Mouse (Mus musculus): ENCODE results near the gene Cdc26. TPM values are rescaled to one million over a fixed set of nuclear protein-coding genes. Genes with fewer than 3 reads are reported as not detected.

The Cdc26 gene
- total RNA-seq (2012; rRNA removed) (78.2 and 103 TPM in 2 replicates), total RNA-seq (2014; rRNA removed) (256 and 258 TPM in 2 replicates), polyA plus RNA-seq (2012; ENCODE audit: insufficient read length, low read depth) (105 and 125 TPM in 2 replicates)

DNA sequence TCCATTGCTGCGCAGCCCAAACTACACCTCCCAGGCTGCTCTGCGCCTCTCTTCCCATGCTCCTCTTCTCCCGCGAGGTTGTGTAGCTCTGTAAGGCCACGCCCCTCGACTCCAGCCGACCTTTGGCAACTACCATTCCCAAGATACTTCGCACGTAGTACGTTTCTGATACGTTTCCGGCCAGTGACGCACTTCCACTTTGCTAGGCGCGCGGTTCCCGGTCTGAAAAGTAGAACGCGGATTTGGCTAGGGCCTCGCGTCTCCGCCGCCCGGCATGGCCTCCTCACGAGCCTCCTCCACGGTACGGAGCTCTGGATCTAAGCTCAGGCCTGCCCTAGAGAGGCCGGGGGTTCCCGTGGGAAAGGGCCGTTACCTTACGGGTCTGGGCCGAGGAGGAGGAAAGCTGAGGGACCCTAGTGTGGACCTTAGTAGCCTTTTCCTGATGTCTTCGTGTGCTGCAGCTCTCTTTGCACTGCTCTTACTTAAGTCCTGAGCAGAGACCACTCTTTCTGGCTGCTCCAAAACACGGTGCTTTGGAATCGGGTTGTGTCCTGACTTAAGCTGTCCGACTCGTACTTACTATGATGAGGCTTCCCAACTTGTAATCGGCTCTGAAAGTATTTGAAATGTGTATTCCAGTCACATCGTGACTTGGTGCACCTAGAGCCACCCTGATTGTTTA, at the start of gene Cdc26, which contains the start of gene Prpf4:
Gene Cdc26, minus strand, starts transcription at position 42 of the 682 bp plus-strand sequence.
Gene Prpf4, plus strand, starts transcription at position 197 of the 682 bp plus-strand sequence.
- in situ Hi-C loops (cut with MboI; ENCODE audit: low pct_ligation_motif_present, low pct_unique_long_range_greater_than_20kb, low sequenced_read_pairs), result loop anchor here (10.0 kb wide), 1 partner anchor 96 kb away; the partner anchor contains the start of gene Hdhd3
- Histone ChIP-seq H3K79me2 (replicated peaks; ENCODE audit: control insufficient read depth, extremely low read depth, insufficient read depth, poor library complexity, severe bottlenecking) (peaks cover 72% of the 10 kb centered on the region), H3K9ac (ENCODE audit: insufficient read depth, low read depth) (peak within 1 kb of the TSS; percentile 95), H3K27me3 (replicated peaks) (no peaks in the 10 kb centered on the region), H3K4me3 (replicated peaks in 1 of 3; ENCODE audit: low read depth in 2 of 3, low read length in 2 of 3, poor library complexity in 1 of 3) (peak within 1 kb of the TSS; percentile 77 to 99 (median 80)), H3K9me3 (replicated peaks; ENCODE audit: low read length) (no peaks in the 10 kb centered on the region), H3K4me2 (ENCODE audit: insufficient read depth, low read depth, poor library complexity, severe bottlenecking) (peak within 1 kb of the TSS; percentile 95), H3K4me1 (ENCODE audit: control insufficient read depth in 1 of 2, insufficient read depth in 2 of 2) (peaks cover 12 to 54% of the 10 kb centered on the region in 2 experiments), H3K27ac (ENCODE audit: insufficient read depth, low read depth) (peak within 1 kb of the TSS; percentile 66), H3K36me3 (replicated peaks in 1 of 2; ENCODE audit: control insufficient read depth in 1 of 2, insufficient read depth in 1 of 2, low read length in 1 of 2) (peaks cover 24 to 54% of the 10 kb centered on the region in 2 experiments)
- TF ChIP-seq NELFE (IDR thresholded peaks at IDR 0.05; ENCODE audit: low read depth, low read length) (peak; percentile 95), NRF1 (IDR thresholded peaks at IDR 0.05; ENCODE audit: low read depth, low read length) (peak; percentile 62; the same call in 1 of the 2 replicates), KAT2A (IDR thresholded peaks at IDR 0.05; ENCODE audit: insufficient replicate concordance, low read length) (peak; percentile 97; the same call in 1 of the 2 replicates), MAFK (IDR thresholded peaks at IDR 0.05; ENCODE audit: insufficient replicate concordance, low read length) (no peak), E2F4 (IDR thresholded peaks at IDR 0.05; ENCODE audit: insufficient replicate concordance, low read depth, low read length) (peak; percentile 87; the same call in 1 of the 2 replicates), TBP (conservative IDR thresholded peaks at IDR 0.05; ENCODE audit: low read depth, low read length) (0 out of 2 replicates have a peak, but pooled peaks have one; percentile 22), JUN (IDR thresholded peaks at IDR 0.05; ENCODE audit: insufficient read depth, low read depth, low read length) (no peak), TCF12 (IDR thresholded peaks at IDR 0.05; ENCODE audit: low read depth, low read length) (peak; percentile 82), ETS1 (conservative IDR thresholded peaks at IDR 0.05; ENCODE audit: low read depth, low read length) (0 out of 2 replicates have a peak, but pooled peaks have one; percentile 6), RCOR1 (conservative IDR thresholded peaks at IDR 0.05; ENCODE audit: low read depth, low read length) (no peak), MXI1 (IDR thresholded peaks at IDR 0.05; ENCODE audit: low read depth, low read length) (peak; percentile 84), ZC3H11A (IDR thresholded peaks at IDR 0.05; ENCODE audit: low read depth, low read length) (no peak), ZKSCAN1 (IDR thresholded peaks at IDR 0.05; ENCODE audit: borderline replicate concordance, low read depth, low read length) (no peak), HCFC1 (IDR thresholded peaks at IDR 0.05; ENCODE audit: low read depth, low read length) (peak; percentile 95), JUND (conservative IDR thresholded peaks at IDR 0.05; ENCODE audit: low read depth, low read length) (no peak), MYC (IDR thresholded peaks at IDR 0.05; ENCODE audit: low read depth, low read length) (peak; percentile 81; the same call in 1 of the 2 replicates), IRF4 (IDR thresholded peaks at IDR 0.05; ENCODE audit: low read depth, low read length) (peak; percentile 55; the same call in 1 of the 2 replicates), ZMIZ1 (IDR thresholded peaks at IDR 0.05; ENCODE audit: low read depth, low read length) (peak; percentile 89; the same call in 1 of the 2 replicates), SIN3A (IDR thresholded peaks at IDR 0.05; ENCODE audit: low read length) (peak; percentile 71; the same call in 1 of the 2 replicates), UBTF (IDR thresholded peaks at IDR 0.05; ENCODE audit: low read depth, low read length) (no peak), POLR2AphosphoS2 (IDR thresholded peaks at IDR 0.05; ENCODE audit: low read depth, low read length) (peak; percentile 90), EP300 (IDR thresholded peaks at IDR 0.05; ENCODE audit: low read length) (no peak), MAX (IDR thresholded peaks at IDR 0.05; ENCODE audit: low read length) (peak; percentile 71; the same call in 1 of the 2 replicates), ELF1 (IDR thresholded peaks at IDR 0.05; ENCODE audit: low read depth, low read length) (peak; percentile 82), MEF2A (IDR thresholded peaks at IDR 0.05; ENCODE audit: borderline replicate concordance, low read depth, low read length) (peak; percentile 65), CHD1 (IDR thresholded peaks at IDR 0.05; ENCODE audit: low read depth, low read length) (0 out of 2 replicates have a peak, but pooled peaks have one; percentile 3), MAZ (IDR thresholded peaks at IDR 0.05; ENCODE audit: low read depth, low read length) (no peak), SMC3 (IDR thresholded peaks at IDR 0.05; ENCODE audit: low read depth, low read length) (no peak), CTCF (conservative IDR thresholded peaks at IDR 0.05 in 1 of 2, IDR thresholded peaks at IDR 0.05 in 1 of 2; ENCODE audit: low read depth in 2 of 2, low read length in 2 of 2) (no peak), RAD21 (IDR thresholded peaks at IDR 0.05; ENCODE audit: low read depth, low read length) (no peak), USF1 (IDR thresholded peaks at IDR 0.05; ENCODE audit: low read depth, low read length) (no peak), BHLHE40 (IDR thresholded peaks at IDR 0.05; ENCODE audit: low read depth, low read length) (no peak), GABPA (IDR thresholded peaks at IDR 0.05; ENCODE audit: insufficient replicate concordance, low read depth, low read length) (peak; percentile 66; the same call in 1 of the 2 replicates), PAX5 (IDR thresholded peaks at IDR 0.05; ENCODE audit: low read length) (no peak), USF2 (conservative IDR thresholded peaks at IDR 0.05; ENCODE audit: low read depth, low read length) (no peak), ZNF384 (IDR thresholded peaks at IDR 0.05; ENCODE audit: low read depth, low read length) (peak; percentile 18; the same call in 1 of the 2 replicates), POLR2A (IDR thresholded peaks at IDR 0.05; ENCODE audit: low read depth, low read length) (peak; percentile 97), CHD2 (IDR thresholded peaks at IDR 0.05; ENCODE audit: low read length) (peak; percentile 99)
- peak; percentile 99 for DNase-seq (ENCODE audit: extremely low read depth)
- dilution Hi-C loops (cut with MboI; ENCODE audit: extremely low pct_ligation_motif_present, extremely low pct_unique_long_range_greater_than_20kb, low sequenced_read_pairs), result no loop called here
